Mouse (Mus musculus): ENCODE measurements around the gene Lpar5.
A peak's percentile ranks its signal among the peaks of the same experiment; 100 is the strongest.

The Lpar5 gene

DNA sequence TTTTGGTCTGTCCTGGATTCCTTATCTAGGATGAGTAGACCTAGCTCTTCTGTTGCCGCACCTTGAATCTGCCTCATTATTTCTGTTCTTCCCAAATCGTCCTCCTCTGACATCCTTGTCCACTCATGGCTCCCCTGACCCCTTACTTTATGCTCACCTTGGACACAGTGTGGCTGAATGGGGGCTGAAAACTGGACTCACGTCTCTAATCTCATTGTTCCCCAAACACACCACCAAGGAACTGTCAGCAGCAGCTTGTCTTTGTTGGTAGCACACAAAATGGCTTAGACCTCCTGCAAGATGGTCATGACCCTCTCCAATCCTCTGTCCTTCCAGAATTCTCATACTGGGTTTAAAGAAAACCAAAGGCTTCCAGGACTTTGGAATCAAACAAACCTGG is 20.2 kb downstream of the Lpar5 start:
- DNase-seq = no peak

DNA sequence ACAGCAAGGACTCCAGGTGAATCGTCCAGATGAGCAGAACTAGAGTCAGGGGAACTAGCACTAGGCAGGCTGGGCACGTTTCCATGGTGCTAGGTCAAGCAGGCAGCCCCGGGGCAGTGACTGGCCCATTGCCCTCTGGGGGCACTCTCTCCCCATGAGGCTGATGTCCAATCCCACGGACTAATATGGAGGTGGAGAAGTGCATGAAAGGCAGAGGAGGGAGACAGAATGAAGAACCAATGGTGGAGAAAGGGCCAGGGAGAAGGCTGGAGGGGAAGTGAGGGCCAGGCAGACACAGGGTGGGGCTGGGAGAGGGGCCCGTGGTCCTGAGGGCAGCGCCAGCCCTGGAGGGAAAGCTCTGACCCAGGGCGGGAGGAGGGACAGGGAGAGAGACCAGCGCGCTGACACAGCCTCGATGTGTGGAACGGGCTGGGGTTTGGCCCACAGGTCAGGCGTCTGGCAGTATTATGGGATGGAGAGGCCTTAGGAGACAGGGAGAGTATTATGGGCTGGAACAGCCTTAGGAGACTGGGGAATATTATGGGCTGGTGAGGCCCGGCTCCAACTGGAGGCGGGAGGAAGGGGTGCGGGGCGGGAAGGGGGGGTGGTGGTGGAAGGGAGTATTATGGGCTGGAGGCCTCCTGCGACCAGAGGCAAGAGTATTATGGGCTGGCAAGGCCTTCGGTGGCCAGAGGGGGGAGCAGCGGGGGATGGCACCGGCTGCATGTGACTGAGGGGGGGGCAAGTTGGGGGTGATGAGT is 21.0 kb downstream of the Lpar5 start:
- DNase-seq = peak; percentile 91

DNA sequence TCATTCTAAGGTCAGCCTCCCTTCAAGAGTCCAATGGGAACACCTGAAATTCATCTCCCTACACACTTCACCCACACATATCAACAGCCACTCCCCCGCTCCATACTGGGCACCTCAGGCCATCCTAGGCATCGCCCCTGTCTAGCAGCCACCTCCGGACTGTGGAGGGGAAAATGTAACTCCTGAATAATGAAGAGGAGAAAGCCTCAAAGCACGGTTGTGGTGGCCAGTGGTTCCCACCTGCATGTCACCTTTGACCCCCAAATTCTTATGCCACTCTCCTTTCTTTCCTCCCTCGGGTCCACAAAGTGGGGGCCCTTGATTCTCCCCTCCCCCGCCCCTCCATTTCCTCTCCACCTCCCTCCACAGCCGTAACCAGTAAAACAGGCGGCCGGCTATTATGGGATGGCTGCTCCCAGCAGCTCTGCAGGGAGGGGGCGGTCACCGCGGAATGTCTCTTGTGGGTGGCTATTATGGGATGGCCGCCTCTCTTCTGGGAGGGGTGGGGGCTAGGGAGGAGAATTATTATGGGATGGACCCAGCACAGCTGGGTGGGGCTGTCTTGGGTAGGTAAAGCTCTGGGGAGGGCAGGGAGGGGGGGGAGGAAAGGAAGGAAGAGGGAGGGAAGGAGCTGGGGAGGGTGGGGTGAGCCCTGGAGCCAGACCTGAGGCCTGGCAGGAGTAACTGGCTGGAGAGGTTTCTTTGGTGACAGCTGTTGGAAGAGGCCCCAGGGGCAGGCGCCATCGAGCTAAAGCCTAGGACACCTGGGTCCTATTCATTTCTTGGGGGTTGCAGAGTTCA is 22.0 kb downstream of the Lpar5 start:
- DNase-seq = peak; percentile 94

DNA sequence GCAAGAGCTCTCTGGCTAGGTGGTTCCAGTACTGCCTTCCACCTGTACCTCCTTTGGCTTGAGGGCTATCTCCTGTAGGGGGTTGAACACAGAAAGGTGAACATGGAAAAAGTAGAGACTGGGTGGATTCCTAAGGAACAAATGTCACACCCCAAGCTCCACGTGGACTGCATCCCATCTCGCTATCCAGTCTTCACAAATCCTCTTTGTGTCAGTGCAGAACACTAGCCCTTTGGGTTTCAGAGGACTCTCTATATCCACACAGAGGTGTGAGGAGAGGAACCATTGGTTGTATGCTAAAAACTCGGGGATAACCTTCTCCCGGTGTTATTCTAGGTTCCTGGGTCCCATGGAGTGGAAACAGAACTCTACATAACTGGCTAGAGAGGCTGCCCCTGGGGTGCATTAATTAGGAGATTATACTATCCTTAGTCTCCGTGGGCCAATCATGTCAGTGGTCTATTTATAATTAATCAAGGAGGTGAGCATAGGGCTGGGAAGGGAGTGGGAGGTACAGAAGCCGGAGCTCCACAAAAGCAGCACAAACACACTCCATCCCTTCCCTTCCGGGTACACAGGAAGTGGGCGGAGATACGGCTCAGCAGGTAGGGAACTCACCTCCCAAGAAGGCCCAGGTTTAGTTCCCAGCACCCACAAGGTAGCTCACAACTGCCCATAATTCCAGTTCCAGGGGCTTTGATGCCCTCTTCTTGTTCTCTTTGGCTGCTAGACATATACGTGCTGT is 22.8 kb downstream of the Lpar5 start:
- DNase-seq = no peak

DNA sequence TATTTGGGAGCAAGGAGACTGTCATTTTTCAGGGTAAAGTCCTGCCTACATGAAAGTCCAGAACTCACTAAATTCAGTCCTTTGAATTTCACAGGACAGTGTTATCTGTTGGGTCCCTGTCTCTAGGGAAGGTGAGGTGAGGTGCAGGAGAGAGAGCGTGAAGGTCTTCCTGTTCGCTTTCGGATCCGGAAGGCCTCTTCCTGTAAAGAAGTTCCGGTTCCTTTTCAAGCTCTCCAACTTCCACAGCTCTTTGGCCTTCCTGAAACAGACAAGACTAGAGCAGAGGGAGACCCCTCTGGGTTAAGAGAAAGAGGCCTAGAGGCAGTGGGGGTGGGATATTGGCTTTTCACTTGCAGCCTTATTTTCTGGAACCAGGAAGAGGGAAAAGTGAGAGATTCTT is 24.7 kb downstream of the Lpar5 start:
- DNase-seq = no peak

DNA sequence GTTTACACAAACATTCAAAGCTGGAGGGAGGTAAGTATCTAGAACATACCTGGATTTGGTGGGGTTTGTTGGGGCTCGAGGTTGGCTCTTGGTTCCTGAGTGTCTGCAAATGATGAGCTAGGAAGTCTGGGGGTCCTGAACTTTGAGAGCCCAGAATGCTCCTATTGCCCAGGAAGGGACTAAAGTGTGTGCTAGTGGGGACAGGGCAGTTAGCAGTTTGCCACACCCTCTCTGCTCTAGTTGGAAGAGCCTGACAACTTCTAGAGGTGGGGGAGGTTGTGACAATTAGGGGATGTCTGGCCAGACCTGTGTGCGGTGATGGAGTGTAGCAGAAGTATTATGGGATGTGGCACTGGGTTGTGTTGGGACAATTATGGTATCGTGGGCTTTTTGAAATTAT is 27.1 kb downstream of the Lpar5 start:
- no peak for DNase-seq

DNA sequence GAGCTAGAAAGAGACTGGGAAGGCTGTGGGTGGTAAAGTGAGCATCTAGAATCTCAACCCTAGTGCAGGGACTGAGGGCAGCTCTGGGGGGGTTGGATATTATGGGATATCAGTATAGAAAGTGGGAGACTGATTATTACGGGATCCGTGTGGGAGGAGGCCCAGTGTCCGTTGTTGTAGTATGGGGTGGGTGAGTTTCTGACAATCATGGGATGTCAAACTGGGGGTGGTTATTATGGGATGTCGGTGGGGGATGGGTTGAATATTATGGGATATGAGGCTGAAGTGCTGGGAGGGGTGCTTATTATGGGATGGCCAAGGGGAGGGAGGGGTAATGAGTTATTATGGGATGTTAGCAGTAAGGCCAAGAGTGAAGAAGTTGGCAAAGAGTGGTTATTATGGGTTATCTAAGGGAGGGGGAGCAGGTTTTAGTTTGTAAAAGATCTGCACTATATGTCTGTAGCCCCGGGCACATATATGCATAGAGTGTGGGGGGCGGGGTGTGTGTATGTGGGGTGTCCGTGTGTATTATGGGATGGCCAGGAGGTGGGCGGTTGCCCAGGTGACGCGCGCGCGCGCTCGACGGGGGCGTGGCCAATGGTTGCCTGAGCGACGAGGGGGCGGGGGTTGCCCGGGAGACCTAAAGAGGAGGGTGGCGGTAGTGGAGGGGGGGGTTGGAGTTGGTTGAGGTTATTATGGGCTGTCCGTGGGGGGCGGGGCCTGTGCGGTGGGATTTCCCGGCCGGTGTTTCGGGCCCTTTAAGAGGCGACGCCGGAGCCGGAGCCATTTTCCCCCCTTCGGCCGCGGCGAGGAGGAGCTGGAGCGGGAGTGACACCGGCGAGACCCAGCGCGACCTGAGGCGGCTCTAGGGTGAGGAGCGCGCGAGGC is 27.9 kb downstream of the Lpar5 start, which contains the start of gene Chd4:
TSS of gene Chd4 (plus strand) at position 591 of the 888 bp plus-strand sequence.
- DNase-seq = peak; percentile 97

DNA sequence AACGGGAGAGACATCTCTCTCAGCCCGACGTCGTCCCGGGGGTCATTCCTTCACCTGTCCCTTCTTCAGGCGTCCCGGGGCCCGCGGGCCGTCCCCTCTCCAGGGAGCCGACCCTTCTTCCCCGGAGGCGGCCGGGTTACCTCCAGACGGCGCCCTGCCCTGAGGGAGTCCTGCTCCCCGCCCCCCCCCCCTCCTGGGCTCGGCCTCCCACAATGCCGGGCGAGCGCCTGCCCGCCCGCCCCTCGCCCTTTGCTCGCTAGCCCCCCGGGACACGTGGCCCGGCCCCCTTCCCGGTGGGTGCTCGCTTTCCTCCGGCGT is 28.5 kb downstream of the Lpar5 start:
- no peak for DNase-seq

DNA sequence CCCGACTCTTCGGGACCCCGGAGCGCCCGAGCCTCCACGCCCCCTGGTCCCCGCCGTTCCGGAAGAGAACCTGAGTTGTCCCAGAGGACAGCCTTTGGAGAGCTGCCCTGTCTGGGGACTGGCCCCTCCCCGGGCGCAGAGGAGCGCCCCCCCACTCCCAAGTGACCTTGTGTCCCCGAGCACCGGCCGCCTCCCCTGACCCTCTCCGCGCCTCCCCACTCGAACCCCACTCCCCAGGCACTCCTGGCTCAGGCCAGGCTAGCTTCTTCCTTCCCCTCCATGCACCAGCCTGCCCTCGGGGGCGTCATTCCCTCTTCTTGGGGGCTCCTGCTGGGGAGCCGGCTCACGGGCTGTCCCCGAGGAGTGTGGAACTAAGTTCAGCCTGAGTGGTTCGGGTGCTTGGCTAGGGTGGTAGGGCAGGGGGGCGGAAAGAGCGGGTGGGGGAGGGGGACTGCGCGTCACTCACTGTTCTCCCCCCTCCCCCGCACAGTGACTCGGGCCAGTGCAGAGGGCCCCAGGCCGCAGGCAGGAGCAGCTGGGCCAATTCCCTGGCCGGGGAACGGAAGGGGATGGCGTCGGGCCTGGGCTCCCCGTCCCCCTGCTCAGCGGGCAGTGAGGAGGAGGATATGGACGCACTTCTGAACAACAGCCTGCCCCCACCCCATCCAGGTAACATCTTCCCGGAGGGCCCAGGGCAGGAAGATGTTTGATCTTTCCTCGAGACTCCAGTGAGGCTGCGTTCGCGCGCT is 29.1 kb downstream of the Lpar5 start:
- peak; percentile 80 for DNase-seq

DNA sequence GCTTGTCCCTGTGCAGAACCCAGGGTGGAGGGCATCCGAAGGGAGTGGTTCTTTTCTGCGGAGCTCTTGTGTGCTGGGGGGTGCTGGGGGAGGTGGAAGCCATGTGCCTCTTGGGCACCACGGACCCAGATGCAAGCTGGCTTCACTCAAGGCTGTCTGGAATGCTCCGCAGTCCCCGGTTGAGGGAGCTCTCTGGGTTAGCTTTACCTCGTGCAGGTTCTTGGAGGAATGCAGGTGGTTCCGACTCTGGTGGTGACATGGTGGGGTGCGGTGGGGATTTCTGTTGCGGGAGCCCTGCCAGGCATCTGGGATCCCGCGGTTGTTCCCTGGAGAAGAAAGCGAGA is 29.6 kb downstream of the Lpar5 start:
- DNase-seq = no peak

DNA sequence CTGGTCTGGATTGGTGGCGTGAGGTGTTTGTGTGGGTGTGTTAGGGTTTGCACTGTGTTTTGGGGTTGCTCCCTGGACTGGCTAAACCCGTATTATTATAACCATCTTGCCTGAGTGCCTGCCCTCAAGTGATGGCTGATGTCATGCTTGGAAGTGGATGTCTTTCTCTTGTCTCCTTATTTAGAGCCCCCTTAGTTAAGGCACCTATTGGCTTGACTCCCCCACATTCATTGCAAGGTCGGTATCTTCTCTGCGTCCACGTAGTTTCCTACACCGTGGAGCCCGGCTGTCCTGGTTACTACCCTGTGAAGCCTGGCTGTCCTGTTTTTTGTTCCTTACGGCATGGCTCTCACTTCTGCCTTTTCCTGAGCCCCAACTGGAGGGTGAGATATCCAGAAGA is 30.2 kb downstream of the Lpar5 start:
- no peak for DNase-seq

DNA sequence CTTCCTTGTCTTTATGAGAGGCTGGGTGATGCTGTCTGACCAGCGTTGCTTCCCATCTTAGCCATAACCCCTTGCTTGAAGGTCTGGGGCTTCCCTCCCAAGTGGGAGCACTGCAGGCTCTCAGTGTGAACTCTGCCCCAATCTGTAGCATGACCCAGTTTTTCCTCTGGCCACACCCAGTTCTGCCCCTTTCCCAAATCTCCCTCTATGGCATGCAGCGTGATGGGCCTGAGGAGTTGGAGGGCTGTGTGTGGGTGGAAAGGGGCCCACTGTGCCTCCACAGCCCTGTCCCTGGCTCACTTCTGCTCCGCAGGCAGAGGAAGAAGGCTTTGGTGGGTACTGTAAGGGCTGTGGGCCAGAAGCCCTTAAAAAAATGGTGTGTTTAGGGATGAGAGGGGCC is 30.8 kb downstream of the Lpar5 start:
- DNase-seq = no peak

DNA sequence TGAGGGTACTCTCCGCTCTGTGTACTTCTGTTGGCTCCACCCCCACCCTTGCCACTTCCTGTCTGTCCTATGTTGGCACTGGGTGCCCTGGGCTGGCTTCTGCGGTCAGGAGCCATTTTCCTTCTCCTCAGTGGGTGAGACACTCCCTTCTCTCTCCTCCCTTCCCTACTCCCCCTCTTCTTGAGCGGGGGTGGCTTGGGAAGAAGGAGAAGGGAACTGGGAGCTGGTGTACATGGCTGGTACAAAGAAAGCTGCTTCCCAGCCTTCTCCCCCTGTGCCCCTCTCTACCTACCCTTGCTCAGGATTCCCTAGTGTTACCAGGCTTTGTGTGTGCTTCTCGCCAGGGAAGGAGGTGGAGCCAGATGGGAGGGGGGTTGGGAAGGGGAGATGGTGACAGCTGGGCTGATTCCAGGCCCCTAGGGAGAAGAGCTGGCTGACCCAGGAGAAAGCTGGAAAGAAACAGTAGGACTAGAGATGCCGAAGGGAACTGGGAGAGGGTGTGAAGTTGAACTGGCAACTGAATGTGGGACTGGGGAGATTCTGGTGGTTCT is 31.8 kb downstream of the Lpar5 start:
- DNase-seq = peak; percentile 69

DNA sequence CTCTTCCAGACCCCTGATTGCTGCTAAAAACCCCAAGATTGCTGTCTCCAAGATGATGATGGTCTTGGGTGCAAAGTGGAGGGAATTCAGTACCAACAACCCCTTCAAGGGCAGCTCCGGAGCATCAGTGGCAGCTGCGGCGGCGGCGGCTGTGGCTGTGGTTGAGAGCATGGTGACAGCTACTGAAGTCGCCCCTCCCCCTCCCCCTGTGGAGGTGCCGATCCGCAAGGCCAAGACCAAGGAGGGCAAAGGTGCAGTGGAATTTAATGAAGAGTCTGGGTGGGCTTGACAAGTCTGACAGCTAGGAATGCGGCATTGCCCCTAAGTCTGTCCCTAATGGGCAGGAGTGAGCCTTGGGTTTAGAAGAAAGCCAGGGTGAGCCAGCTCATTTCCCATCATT is 33.7 kb downstream of the Lpar5 start:
- no peak for DNase-seq

DNA sequence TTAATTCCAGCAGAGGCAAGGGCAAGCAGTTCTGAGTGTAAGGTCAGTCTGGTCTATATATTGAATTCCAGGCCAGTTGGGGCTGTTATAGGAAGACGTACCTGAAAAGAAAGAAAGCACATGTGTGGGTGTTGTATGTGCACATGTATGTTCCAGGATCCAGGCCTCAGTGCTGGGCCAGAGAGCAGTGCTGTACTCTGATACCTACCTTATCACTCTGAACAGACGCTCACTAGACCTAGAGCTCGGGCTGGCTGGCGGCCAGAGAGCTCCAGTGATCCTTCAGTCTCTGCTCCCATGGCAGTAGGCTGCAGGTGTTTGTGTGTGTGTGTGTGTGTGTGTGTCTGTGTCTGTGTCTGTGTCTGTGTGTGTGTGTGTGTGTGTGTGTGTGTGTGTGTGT is 36.5 kb downstream of the Lpar5 start:
- no peak for DNase-seq

DNA sequence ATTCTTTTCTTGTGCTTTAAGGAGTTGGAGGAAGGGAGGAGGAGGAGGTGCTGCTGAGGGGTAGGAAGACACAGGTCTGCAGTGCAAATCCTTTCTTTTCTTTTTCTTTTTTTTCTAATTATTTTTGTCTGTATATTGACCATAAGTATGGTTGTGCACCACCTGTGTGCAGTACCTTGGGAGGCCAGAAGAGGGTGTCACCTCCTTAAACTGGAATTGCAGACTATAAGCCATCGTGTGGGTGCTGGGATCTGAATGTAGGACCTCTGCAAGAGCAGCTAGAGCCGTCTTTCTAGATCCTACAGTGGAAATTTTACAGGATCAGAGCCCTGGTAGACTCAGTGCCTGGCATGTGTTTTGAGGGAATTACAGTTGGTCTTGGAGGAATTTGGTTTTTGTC is 40.0 kb downstream of the Lpar5 start:
- DNase-seq = no peak

DNA sequence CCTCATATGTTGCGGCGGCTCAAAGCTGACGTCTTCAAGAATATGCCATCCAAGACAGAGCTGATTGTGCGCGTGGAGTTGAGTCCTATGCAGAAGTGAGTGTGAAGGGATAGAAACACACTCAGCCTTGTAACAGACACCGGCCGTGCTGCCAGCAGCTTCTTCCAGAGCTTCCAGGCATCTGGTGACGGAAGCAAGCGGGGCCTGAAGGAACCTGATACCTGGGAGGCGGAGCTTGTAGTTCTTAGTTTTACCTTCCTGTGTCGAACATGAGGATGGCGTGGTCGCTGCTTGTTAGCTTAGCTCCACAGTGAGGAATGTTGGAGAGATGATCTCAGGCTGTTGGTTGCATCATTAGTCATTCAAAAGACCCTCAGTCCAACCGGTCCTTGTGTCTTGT is 41.7 kb downstream of the Lpar5 start:
- DNase-seq = no peak

DNA sequence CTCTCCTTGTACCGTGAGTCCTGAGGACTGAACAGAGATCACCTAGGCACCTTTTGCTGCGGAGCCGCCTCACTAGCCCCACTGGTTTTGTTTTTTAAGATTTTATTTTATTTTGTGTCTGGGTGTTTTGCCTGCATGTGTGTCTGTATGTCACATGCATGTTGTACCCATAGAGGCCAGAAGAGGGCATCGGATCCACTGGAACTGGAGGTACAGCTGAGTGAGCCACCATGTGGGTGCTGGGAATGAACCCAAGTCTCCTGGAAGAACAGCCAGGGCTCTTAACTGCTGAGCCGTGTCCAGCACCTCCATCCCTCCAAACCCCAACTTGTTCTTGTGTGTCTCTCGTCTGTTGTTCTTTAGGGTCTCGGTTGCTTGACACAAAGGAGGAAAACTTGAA is 43.2 kb downstream of the Lpar5 start:
- peak; percentile 75 for DNase-seq

DNA sequence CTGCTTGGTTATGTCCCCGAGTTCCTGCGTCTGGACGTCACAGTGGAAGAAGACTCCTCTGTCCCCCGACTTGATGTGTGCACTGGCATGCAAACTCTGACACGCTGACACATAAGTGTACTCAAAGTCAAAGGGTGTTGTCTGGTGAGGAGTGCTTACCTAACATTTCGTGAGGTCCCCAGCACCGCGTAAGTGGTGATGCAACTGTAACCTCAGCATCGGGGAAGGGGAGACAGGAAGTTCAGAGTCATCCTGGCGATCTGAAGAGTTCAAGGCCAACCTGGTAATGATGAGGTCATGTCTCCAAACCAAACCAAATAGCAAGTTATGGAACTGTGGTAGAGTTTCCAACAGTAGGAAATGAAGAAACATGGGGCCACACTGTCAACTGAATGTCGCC is 44.8 kb downstream of the Lpar5 start:
- no peak for DNase-seq

DNA sequence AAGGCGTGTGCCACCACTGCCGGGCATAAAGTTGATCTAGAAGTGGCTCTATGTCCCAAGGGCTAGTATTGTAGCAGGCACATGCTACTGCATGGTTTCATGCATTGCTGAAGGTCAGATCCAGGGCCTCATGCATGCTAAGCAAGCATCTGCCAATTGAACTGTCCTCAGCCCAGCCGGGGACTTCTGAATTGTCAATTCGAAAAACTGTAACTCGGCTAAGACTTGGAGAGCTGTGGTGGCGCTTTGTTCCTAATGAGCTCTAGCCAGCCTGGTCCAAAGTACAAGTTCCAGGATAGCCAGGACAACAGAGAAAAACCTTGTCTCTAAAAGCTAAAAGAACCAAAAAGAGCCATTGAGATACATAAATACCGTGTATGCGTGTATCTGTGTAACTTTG is 51.7 kb downstream of the Lpar5 start:
- DNase-seq = no peak

DNA sequence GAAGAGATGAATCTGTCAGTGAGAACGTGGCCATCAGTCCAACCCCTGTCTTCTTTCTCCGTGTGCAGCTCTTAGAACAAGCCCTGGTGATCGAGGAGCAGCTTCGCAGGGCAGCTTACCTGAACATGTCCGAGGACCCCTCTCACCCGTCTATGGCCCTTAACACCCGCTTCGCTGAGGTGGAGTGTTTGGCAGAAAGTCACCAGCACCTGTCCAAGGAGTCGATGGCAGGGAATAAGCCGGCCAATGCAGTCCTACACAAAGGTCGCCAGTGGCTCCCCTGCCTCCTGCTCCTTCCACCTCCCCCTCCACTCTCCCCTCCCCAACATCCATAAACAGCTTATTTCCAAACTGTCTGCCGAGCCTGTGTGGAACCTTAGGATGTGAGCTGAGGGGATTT is 61.0 kb downstream of the Lpar5 start:
- DNase-seq = no peak
